Mouse (Mus musculus) midbrain, embryonic 13.5 days (tissue): ENCODE data around the gene Rbfox3. TPM values are rescaled to one million over a fixed set of nuclear protein-coding genes. Genes with fewer than 3 reads are reported as not detected.

ENCODE experiments used
- ATAC-seq: fragments of 200-750 bp; cut with Nextera tagmentation; 2 replicates; pipeline ENCODE4 v1.8.0; 2017; ENCODE audit warnings: mild to moderate bottlenecking, moderate TSS enrichment, moderate library complexity
- H3K27ac ChIP-seq: fragments of 300-500 bp; sonication (generic); 2 replicates; pipeline ENCODE4 v1.5.1; 2015; ENCODE audit warnings: inconsistent platforms, mild to moderate bottlenecking, moderate library complexity
- H3K27me3 ChIP-seq: fragments of 300-500 bp; sonication (generic); 2 replicates; pipeline ENCODE4 v1.6.1; 2015; ENCODE audit warnings: mild to moderate bottlenecking, inconsistent platforms
- H3K36me3 ChIP-seq: fragments of 300-500 bp; sonication (generic); 2 replicates; pipeline ENCODE4 v1.6.1; 2015; ENCODE audit warnings: mild to moderate bottlenecking, inconsistent platforms
- H3K4me1 ChIP-seq: fragments of 300-500 bp; sonication (generic); replicated peaks from 2 replicates; pipeline ENCODE4 v1.6.1; 2015; ENCODE audit warnings: inconsistent platforms
- H3K4me2 ChIP-seq: fragments of 300-500 bp; sonication (generic); replicated peaks from 2 replicates; pipeline ENCODE4 v1.6.1; 2015; ENCODE audit warnings: moderate library complexity, mild to moderate bottlenecking, inconsistent platforms
- H3K4me3 ChIP-seq: fragments of 300-500 bp; sonication (generic); replicated peaks from 2 replicates; pipeline ENCODE4 v1.5.1; 2015; ENCODE audit warnings: mild to moderate bottlenecking, inconsistent platforms
- H3K9ac ChIP-seq: fragments of 300-500 bp; sonication (generic); replicated peaks from 2 replicates; pipeline ENCODE4 v1.6.1; 2015; ENCODE audit warnings: mild to moderate bottlenecking, inconsistent platforms
- H3K9me3 ChIP-seq: fragments of 300-500 bp; sonication (generic); 2 replicates; pipeline ENCODE4 v1.6.1; 2016; ENCODE audit warnings: mild to moderate bottlenecking, inconsistent platforms
- WGBS: fragments of 180-500 bp; shearing (Covaris S2); methylation state at CpG from one replicate; pipeline ENCODE4 v1.1.7; 2015; 5-methylcytosine and 5-hydroxymethylcytosine counted together
- polyA plus RNA-seq: library from polyadenylated mRNA; unstranded; fragments of >200 nt; fragmentation: Nextera tagmentation; extraction: Ambion mirVana; gene quantifications from 2 replicates; pipeline ENCODE4 v1.2.1, GENCODE M21; 2015

Gene Rbfox3
- polyA plus RNA-seq, 1 experiment from 2014 or later, result 29.9 TPM

DNA sequence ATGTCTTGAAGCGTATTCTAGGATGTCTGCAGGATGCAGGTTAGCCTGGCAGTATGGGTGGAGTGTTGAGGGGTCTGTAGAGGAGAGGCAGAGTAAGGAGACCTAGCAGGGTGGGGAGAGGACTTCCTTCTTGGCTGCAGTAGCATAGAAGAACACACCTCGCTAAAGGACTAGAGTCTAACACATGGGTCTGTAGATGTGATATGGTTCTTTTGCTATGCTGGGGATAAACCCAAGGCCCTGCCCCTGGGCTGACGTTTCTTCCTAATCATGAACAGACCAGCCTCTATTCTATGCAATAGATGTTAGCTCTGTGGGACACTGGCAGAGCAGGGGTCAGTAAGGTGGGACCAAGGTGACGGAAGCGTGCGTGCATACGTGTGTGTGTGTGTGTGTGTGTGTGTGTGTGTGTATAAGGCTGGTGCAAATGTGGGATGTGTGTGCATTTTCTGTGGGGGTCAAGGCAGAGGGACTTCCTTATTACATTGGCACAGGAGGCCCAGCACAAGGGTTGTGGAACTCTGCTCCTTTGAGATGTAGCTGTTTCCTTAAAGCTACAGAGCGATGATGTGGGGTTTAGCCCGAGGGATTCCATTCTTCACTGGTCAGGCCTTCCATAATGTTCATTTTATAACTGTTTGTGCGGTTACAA lies 441.8 kb downstream of the Rbfox3 start:
- peak overlapping the region; percentile 4; the same call in 1 of the 2 replicates for H3K27ac ChIP-seq
- 85% methylated on average over 10 of the region's 10 CpGs for WGBS

DNA sequence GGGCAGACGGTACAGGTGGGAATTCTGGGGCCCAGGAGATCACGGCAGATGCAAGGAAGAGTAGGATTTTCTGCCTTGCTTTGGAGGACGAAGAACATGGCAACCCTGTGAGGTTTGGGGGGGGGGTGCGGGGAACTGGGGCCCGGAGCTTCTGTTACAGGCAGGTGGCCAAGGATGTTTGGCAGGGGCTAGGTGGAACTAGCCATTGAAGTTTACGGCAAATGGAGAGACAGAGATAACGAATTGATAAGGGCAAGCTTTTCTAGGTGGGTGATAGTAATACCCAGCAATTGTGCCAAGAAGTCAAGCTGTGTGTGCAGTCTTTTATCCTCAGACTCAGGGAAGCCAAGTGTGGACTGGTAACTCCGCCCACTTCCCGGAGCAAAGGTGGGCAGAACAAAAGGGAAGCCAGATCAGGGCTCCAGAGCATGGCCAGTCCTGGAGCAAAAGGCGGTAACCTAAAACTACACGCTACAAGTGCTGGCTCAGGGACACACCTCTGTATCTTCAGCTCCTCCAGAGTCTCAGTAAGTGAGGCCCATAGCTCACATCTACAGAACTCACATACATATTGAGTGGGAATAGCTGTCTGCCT lies 443.9 kb downstream of the Rbfox3 start:
- no peak overlapping the region for H3K4me3 ChIP-seq
- no peaks in the 10 kb centered on the region for H3K36me3 ChIP-seq
- no peak overlapping the region for H3K4me2 ChIP-seq
- no peak for ATAC-seq
- WGBS, result 51% methylated on average over 11 of the region's 11 CpGs
- no peaks in the 10 kb centered on the region for H3K9me3 ChIP-seq
- H3K9ac ChIP-seq, result no peak overlapping the region
- H3K27me3 ChIP-seq, result no peaks in the 10 kb centered on the region
- H3K27ac ChIP-seq, result no peak overlapping the region
- H3K4me1 ChIP-seq, result peaks cover 8% of the 10 kb centered on the region; the same call in 1 of the 2 replicates

More for the DNA sequence above, 441.8 kb downstream of the Rbfox3 start:
- no peaks in the 10 kb centered on the region for H3K9me3 ChIP-seq
- H3K36me3 ChIP-seq, result no peaks in the 10 kb centered on the region
- H3K27me3 ChIP-seq, result no peaks in the 10 kb centered on the region
- no peak overlapping the region for H3K4me3 ChIP-seq
- ATAC-seq, result no peak
- peaks cover 8% of the 10 kb centered on the region; the same call in 1 of the 2 replicates for H3K4me1 ChIP-seq
- no peak overlapping the region for H3K4me2 ChIP-seq
- H3K9ac ChIP-seq, result no peak overlapping the region

DNA sequence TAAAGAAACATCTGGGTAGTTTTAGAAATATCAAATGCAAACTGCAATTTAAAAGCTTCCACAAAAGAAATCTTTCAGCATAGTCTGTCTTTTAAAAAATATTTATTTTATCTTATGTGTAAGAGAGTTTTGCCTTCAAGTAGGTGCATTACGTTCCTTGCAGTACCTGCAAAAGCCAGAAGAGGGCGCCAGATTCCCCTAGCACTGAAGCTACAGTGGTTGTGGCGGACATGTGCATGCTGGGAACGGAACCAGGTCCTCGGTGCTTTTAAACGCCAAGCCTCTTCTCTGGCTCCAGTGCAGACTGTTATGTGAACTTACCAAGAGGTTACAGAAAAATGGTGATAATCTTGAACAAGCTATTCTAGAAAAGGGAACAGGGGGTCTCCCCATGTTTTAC lies 451.1 kb downstream of the Rbfox3 start:
- no peak overlapping the region for H3K9ac ChIP-seq
- no peaks in the 10 kb centered on the region for H3K36me3 ChIP-seq
- H3K27me3 ChIP-seq, result 0 out of 2 replicates have a peak, but pooled peaks cover 3% of the 10 kb centered on the region
- ATAC-seq, result no peak
- no peaks in the 10 kb centered on the region for H3K9me3 ChIP-seq
- H3K4me3 ChIP-seq, result no peak overlapping the region
- 58% methylated on average over 6 of the region's 6 CpGs for WGBS
- no peak overlapping the region for H3K27ac ChIP-seq
- no peak overlapping the region for H3K4me2 ChIP-seq
- H3K4me1 ChIP-seq, result 0 out of 2 replicates have a peak, but pooled peaks cover under 1% of the 10 kb centered on the region

DNA sequence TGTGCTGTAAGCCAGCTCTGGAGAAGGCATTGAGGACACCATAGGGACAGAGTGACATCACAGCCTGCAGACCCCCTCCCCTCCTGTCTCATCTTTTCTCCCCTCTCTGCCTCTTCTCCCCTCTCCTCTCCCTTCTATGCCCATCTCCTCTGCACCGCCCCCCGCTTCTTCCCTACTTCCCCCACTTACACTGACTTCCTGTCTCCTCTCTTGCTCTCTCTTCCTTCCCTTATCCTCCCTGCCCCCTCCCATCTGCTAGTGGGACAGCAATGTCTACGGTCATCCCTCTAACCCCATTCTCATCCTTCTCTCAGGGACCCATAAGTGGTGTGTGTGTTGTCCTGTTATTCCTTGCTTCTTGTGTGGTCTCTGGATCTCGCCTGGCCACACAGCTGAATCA lies 451.9 kb downstream of the Rbfox3 start:
- no peaks in the 10 kb centered on the region for H3K9me3 ChIP-seq
- H3K4me2 ChIP-seq, result no peak overlapping the region
- H3K27me3 ChIP-seq, result 0 out of 2 replicates have a peak, but pooled peaks cover 3% of the 10 kb centered on the region
- 0 out of 2 replicates have a peak, but pooled peaks cover 6% of the 10 kb centered on the region for H3K4me1 ChIP-seq
- no peak overlapping the region for H3K27ac ChIP-seq
- H3K36me3 ChIP-seq, result no peaks in the 10 kb centered on the region
- no peak overlapping the region for H3K4me3 ChIP-seq
- no peak overlapping the region for H3K9ac ChIP-seq
- no peak for ATAC-seq
- 79% methylated on average over 4 of the region's 4 CpGs for WGBS

DNA sequence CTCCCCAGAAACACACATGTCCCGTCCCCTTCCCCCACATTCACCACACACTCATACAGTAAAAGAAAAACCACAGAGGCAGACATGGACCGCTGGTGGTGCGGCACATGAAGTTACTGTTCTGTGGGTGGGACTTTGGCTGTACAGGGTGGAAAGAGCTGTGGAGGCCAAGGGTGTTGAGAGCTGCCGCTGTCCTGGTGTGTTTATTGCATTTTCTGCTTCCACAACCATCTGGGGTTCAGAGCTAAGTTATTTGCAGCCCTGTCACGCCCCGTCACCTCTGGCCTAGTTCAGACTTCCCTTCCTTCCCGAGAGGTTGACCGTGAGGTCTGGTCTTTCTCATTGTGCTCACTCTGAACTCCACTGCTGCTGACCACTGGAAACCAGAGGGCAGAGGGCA lies 452.3 kb downstream of the Rbfox3 start:
- H3K9me3 ChIP-seq, result no peaks in the 10 kb centered on the region
- 0 out of 2 replicates have a peak, but pooled peaks cover 6% of the 10 kb centered on the region for H3K4me1 ChIP-seq
- H3K4me3 ChIP-seq, result no peak overlapping the region
- no peaks in the 10 kb centered on the region for H3K36me3 ChIP-seq
- no peak overlapping the region for H3K4me2 ChIP-seq
- H3K27me3 ChIP-seq, result 0 out of 2 replicates have a peak, but pooled peaks cover 3% of the 10 kb centered on the region
- 74% methylated on average over 8 of the region's 8 CpGs for WGBS
- no peak overlapping the region for H3K27ac ChIP-seq
- no peak for ATAC-seq
- H3K9ac ChIP-seq, result no peak overlapping the region

DNA sequence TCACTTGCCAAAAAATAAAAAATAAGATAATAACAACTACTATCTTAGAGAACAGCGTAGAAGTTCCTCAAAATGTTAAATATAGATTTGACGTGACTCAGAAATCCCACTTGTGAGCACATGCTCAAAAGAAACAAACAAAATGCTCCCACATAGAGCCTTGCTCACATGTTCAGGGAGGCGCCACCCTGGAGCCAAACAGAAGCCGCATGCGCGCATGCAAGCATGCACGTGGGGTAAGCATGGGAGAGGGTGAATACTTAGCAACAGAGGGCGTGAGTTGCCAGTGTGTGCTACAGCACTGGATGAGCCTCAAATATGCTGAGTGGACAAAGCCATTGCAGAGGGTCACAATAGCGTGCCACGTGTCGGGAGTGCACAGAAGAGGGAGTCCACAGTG lies 454.5 kb downstream of the Rbfox3 start:
- ATAC-seq, result no peak
- no peaks in the 10 kb centered on the region for H3K36me3 ChIP-seq
- H3K9me3 ChIP-seq, result no peaks in the 10 kb centered on the region
- no peak overlapping the region for H3K27ac ChIP-seq
- no peak overlapping the region for H3K9ac ChIP-seq
- H3K4me2 ChIP-seq, result no peak overlapping the region
- no peak overlapping the region for H3K4me3 ChIP-seq
- 82% methylated on average over 11 of the region's 11 CpGs for WGBS
- H3K4me1 ChIP-seq, result 0 out of 2 replicates have a peak, but pooled peaks cover 6% of the 10 kb centered on the region
- 0 out of 2 replicates have a peak, but pooled peaks cover 3% of the 10 kb centered on the region for H3K27me3 ChIP-seq

DNA sequence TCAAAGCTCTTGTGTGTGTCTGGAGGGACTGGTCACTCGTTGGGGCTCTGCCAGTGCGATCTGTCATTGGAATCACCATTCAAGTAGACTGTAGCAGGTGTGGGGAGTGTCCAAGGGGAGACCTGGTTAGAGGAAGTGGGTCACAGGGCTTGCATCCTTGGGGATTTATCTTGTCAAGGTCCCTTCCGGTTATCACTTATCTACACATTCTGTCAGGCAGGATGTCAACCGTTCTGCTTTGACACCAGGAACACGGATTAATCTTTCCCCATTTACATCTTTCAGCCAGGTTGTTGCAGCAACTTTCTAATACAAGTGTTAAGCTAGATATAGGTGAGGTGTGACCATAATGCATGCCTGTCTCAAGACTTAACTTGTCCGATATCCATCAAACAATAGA lies 455.6 kb downstream of the Rbfox3 start:
- no peaks in the 10 kb centered on the region for H3K36me3 ChIP-seq
- no peaks in the 10 kb centered on the region for H3K9me3 ChIP-seq
- no peak overlapping the region for H3K9ac ChIP-seq
- 89% methylated on average over 6 of the region's 6 CpGs for WGBS
- 0 out of 2 replicates have a peak, but pooled peaks cover 3% of the 10 kb centered on the region for H3K27me3 ChIP-seq
- 0 out of 2 replicates have a peak, but pooled peaks cover 6% of the 10 kb centered on the region for H3K4me1 ChIP-seq
- no peak overlapping the region for H3K4me3 ChIP-seq
- no peak for ATAC-seq
- H3K27ac ChIP-seq, result no peak overlapping the region
- no peak overlapping the region for H3K4me2 ChIP-seq

DNA sequence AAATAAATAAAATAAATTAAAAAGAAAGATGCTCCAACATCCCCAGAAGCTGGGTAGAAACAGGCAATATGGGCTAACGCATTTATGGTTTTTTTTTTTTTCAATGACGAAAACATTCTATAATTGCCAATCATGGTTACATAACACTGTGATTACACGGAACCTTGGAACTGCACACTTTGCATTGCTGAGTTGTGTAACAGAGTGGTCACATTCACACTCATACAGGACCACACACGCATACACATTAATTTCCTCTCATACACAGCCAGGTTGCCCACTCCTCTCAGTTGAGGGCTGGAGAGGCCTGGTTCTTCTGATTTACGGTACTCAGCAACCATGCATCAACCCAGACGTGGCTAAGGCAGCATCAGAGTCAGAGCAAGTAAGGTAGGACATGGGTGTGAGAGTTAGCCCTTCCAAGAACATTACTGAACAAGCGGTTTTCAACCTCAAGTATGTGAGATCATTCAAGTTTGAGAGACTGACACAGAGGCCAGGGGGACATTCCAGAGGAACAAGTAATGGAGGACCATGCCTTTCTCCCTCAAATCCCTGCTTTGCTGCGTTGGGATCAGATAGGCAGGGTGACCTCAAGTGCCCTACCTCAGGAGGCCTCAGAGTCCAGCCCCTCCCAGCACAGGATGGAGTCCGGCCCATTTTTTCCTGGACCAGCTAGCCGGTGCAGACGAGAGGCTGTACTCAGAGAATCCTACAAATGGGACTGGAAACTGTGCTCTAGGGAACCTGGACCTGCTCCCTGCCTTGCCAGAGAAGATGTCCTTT lies 457.3 kb downstream of the Rbfox3 start:
- 0 out of 2 replicates have a peak, but pooled peaks cover 3% of the 10 kb centered on the region for H3K27me3 ChIP-seq
- 0 out of 2 replicates have a peak, but pooled peaks cover 6% of the 10 kb centered on the region for H3K4me1 ChIP-seq
- no peaks in the 10 kb centered on the region for H3K36me3 ChIP-seq
- no peak overlapping the region for H3K4me3 ChIP-seq
- no peak overlapping the region for H3K27ac ChIP-seq
- no peak overlapping the region for H3K4me2 ChIP-seq
- WGBS, result 73% methylated on average over 11 of the region's 11 CpGs
- no peaks in the 10 kb centered on the region for H3K9me3 ChIP-seq
- H3K9ac ChIP-seq, result no peak overlapping the region
- ATAC-seq, result no peak

DNA sequence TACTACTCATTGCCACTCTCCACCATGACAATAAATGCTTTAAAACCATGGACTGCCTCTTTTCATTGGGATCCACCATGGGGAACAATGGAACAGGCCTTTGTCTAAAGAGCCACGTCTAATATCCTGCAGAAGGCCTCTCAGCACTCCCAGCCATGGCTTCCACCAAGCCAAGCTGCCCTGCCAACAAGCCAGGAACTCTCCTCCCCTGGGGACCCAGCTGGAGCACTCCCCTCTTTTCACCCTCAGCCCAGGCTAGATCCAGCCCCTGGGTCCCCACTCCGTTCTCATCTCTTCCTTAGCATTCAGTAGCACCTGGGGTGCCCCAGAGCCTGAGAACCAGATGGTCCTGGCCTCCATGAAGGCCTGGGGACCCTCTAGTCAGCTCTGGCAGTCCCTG lies 458.4 kb downstream of the Rbfox3 start:
- Histone ChIP-seq H3K4me1 (0 out of 2 replicates have a peak, but pooled peaks cover 6% of the 10 kb centered on the region), H3K27me3 (0 out of 2 replicates have a peak, but pooled peaks cover 3% of the 10 kb centered on the region), H3K4me2 (no peak overlapping the region), H3K36me3 (no peaks in the 10 kb centered on the region), H3K9me3 (no peaks in the 10 kb centered on the region), H3K27ac (no peak overlapping the region), H3K4me3 (no peak overlapping the region), H3K9ac (no peak overlapping the region)
- ATAC-seq, result no peak
- WGBS, result 52% methylated on average over 2 of the region's 2 CpGs

DNA sequence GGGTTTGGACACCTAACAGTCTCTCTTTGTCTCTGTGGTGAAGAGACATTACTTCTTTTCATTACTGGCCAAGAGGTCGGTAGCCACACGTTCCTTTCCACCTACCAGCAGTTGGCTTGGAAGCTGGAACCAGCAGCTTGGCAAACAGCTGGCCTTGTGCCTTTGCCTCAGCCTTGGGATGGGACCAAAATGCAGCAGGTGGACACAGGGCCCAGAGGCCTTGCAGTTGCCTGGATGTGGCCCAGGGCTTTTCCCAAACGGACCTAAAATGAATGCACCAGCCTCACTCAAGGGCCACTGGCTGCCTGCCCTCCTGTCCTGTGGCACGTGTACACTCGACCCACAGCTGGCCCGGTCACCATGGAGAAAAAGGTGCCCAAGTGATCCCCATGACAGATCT lies 460.2 kb downstream of the Rbfox3 start:
- no peaks in the 10 kb centered on the region for H3K27me3 ChIP-seq
- no peak overlapping the region for H3K9ac ChIP-seq
- whole genome bisulfite sequencing, result 83% methylated on average over 6 of the region's 6 CpGs
- H3K27ac ChIP-seq, result no peak overlapping the region
- no peak overlapping the region for H3K4me3 ChIP-seq
- H3K9me3 ChIP-seq, result no peaks in the 10 kb centered on the region
- H3K4me1 ChIP-seq, result 0 out of 2 replicates have a peak, but pooled peaks cover 6% of the 10 kb centered on the region
- no peak overlapping the region for H3K4me2 ChIP-seq
- no peaks in the 10 kb centered on the region for H3K36me3 ChIP-seq
- no peak for ATAC-seq

DNA sequence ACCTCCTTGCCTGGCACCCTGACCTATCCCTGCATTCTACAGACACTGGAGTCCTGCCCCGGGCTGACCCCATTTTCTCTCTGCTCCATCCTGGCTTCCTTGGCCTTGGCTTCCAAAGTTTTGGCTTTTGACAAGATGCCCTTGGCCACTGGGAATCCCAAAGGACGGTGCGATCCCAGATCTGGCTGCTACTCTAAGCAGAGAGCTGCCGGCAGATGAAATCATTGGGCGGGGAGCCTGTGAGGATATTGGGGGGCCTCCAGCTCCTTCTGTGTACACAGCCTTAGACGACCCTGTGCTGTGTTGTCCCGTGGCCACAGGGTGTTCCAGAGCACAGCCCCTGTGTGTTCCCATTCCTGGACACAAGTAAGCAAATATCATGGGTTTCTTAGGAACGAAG lies 463.0 kb downstream of the Rbfox3 start:
- no peak overlapping the region for H3K4me3 ChIP-seq
- no peak overlapping the region for H3K27ac ChIP-seq
- WGBS, result 88% methylated on average over 8 of the region's 8 CpGs
- no peaks in the 10 kb centered on the region for H3K9me3 ChIP-seq
- H3K4me2 ChIP-seq, result no peak overlapping the region
- H3K36me3 ChIP-seq, result no peaks in the 10 kb centered on the region
- no peak overlapping the region for H3K9ac ChIP-seq
- peaks cover 14% of the 10 kb centered on the region; the same call in 1 of the 2 replicates for H3K27me3 ChIP-seq
- ATAC-seq, result no peak
- H3K4me1 ChIP-seq, result no peaks in the 10 kb centered on the region

DNA sequence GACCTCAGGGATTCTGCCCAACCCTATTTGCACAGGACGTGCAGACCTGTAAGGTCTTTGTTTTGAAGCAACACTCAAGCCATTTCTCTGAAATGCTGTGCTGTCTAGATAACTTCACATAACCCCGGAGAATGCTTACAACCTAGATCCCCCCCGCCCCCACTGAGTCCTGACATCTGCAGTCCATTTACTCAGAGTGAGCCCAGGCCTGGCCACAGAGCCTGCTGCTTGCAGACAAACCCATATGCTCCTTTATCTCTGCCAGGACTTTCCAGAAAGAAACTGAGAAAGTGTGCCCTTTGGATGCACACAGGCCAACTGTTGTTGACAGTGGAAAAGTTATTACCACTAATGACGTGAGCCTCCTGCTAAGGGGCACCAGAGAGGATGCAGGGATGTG lies 464.1 kb downstream of the Rbfox3 start:
- Histone ChIP-seq H3K9me3 (no peaks in the 10 kb centered on the region), H3K27me3 (peaks cover 14% of the 10 kb centered on the region; the same call in 1 of the 2 replicates), H3K27ac (no peak overlapping the region), H3K36me3 (no peaks in the 10 kb centered on the region), H3K4me2 (no peak overlapping the region), H3K4me1 (peaks cover 6% of the 10 kb centered on the region), H3K4me3 (no peak overlapping the region), H3K9ac (no peak overlapping the region)
- WGBS, result 78% methylated on average over 4 of the region's 4 CpGs
- no peak for ATAC-seq
